Mouse (Mus musculus): Measurements from ENCODE around the gene Rccd1. TPM values are rescaled to one million over a fixed set of nuclear protein-coding genes. Genes with fewer than 3 reads are reported as not detected.
A peak's percentile ranks its signal among the peaks of the same experiment; 100 is the strongest.

Rccd1 gene
- 10 to 100 TPM; 12.7 to 19.0 (median 14.2) TPM for total RNA-seq (2022)

GRCm38 (mm10) chr7:80324043-80324815 is at the start of gene Rccd1:
Gene Rccd1, minus strand, starts transcription at chr7:80324454.
- peak; percentile 94 to 95 for DNase-seq (ENCODE audit: low spot score in 2 of 2)

GRCm38 (mm10) chr7:80373850-80374249 is 49.6 kb upstream of the Rccd1 start:
- DNase-seq (ENCODE audit: low spot score in 2 of 2): no peak

GRCm38 (mm10) chr7:80373352-80373751 is 49.1 kb upstream of the Rccd1 start:
- DNase-seq (ENCODE audit: low spot score in 2 of 2): no peak

GRCm38 (mm10) chr7:80372667-80373066 is 48.4 kb upstream of the Rccd1 start:
- DNase-seq (ENCODE audit: low spot score in 2 of 2): no peak

- DNase-seq (ENCODE audit: low spot score in 2 of 2): no peak
These were observed 47.9 kb upstream of the Rccd1 start for GRCm38 (mm10) chr7:80372166-80372565.

- peak in 1 of 2 experiments; percentile 70 for DNase-seq (ENCODE audit: low spot score in 2 of 2)
These were observed 46.9 kb upstream of the Rccd1 start, which contains the start of gene Man2a2 for GRCm38 (mm10) chr7:80371041-80371751. Gene Man2a2, minus strand, starts transcription at chr7:80371375.

GRCm38 (mm10) chr7:80370649-80371040 is 46.4 kb upstream of the Rccd1 start:
- peak; percentile 79 to 81 for DNase-seq (ENCODE audit: low spot score in 2 of 2)

GRCm38 (mm10) chr7:80369967-80370431 is 45.7 kb upstream of the Rccd1 start:
- no peak for DNase-seq (ENCODE audit: low spot score in 2 of 2)

- DNase-seq (ENCODE audit: low spot score in 2 of 2): no peak
These were observed 45.2 kb upstream of the Rccd1 start for GRCm38 (mm10) chr7:80369461-80369860.

- DNase-seq (ENCODE audit: low spot score in 2 of 2): no peak
These were observed 44.6 kb upstream of the Rccd1 start for GRCm38 (mm10) chr7:80368635-80369421.

- DNase-seq (ENCODE audit: low spot score in 2 of 2): no peak
These were observed 43.8 kb upstream of the Rccd1 start for GRCm38 (mm10) chr7:80368009-80368408.

- no peak for DNase-seq (ENCODE audit: low spot score in 2 of 2)
These were observed 43.0 kb upstream of the Rccd1 start for GRCm38 (mm10) chr7:80367232-80367631.

GRCm38 (mm10) chr7:80365759-80366158 is 41.5 kb upstream of the Rccd1 start:
- DNase-seq (ENCODE audit: low spot score in 2 of 2): no peak

- DNase-seq (ENCODE audit: low spot score in 2 of 2): no peak
These were observed 36.2 kb upstream of the Rccd1 start for GRCm38 (mm10) chr7:80360435-80360834.

- no peak for DNase-seq (ENCODE audit: low spot score in 2 of 2)
These were observed 33.8 kb upstream of the Rccd1 start for GRCm38 (mm10) chr7:80358039-80358438.

GRCm38 (mm10) chr7:80357156-80357555 is 32.9 kb upstream of the Rccd1 start:
- peak; percentile 46 to 67 for DNase-seq (ENCODE audit: low spot score in 2 of 2)

GRCm38 (mm10) chr7:80356351-80356750 is 32.1 kb upstream of the Rccd1 start:
- no peak for DNase-seq (ENCODE audit: low spot score in 2 of 2)

- DNase-seq (ENCODE audit: low spot score in 2 of 2): no peak
These were observed 28.7 kb upstream of the Rccd1 start for GRCm38 (mm10) chr7:80352920-80353319.

- no peak for DNase-seq (ENCODE audit: low spot score in 2 of 2)
These were observed 26.6 kb upstream of the Rccd1 start for GRCm38 (mm10) chr7:80350808-80351207.

GRCm38 (mm10) chr7:80347670-80348586 is 23.7 kb upstream of the Rccd1 start:
- DNase-seq (ENCODE audit: low spot score in 2 of 2): no peak

GRCm38 (mm10) chr7:80346830-80347229 is 22.6 kb upstream of the Rccd1 start:
- DNase-seq (ENCODE audit: low spot score in 2 of 2): no peak

Data from layer of hippocampus, adult 8-10 months (tissue).